Mouse (Mus musculus) neural tube, embryonic 11.5 days (tissue): ENCODE measurements around the gene Irf9. TPM values are rescaled to one million over a fixed set of nuclear protein-coding genes. Genes with fewer than 3 reads are reported as not detected.
A peak's percentile ranks its signal among the peaks of the same experiment; 100 is the strongest.

Experiments used
- ATAC-seq: fragments of 200-750 bp; cut with Nextera tagmentation; 2 replicates; pipeline ENCODE4 v1.8.0; 2017; ENCODE audit warnings: moderate number of reproducible peaks, mild to moderate bottlenecking, moderate TSS enrichment, moderate library complexity; ENCODE audit not compliant: insufficient read depth, low FRiP score, low TSS enrichment
- DNase-seq: peaks from one replicate; pipeline ENCODE4 v3.0.0-alpha.2; 2015; ENCODE audit warnings: low spot score
- H3K27ac ChIP-seq: fragments of 300-500 bp; sonication (generic); 2 replicates; pipeline ENCODE4 v1.5.1; 2014; ENCODE audit warnings: low read depth, mild to moderate bottlenecking, low read length
- H3K27me3 ChIP-seq: fragments of 300-500 bp; sonication (generic); 2 replicates; pipeline ENCODE4 v1.6.1; 2014; ENCODE audit warnings: mild to moderate bottlenecking, low read length, mixed read lengths; ENCODE audit not compliant: control insufficient read depth, insufficient read depth
- H3K36me3 ChIP-seq: fragments of 300-500 bp; sonication (generic); 2 replicates; pipeline ENCODE4 v1.6.1; 2014; ENCODE audit warnings: mild to moderate bottlenecking, low read length, moderate library complexity, mixed read lengths; ENCODE audit not compliant: control insufficient read depth, insufficient read depth
- H3K4me1 ChIP-seq: fragments of 300-500 bp; sonication (generic); 2 replicates; pipeline ENCODE4 v1.6.1; 2014; ENCODE audit warnings: low read length, mixed read lengths; ENCODE audit not compliant: control insufficient read depth, insufficient read depth
- H3K4me2 ChIP-seq: fragments of 300-500 bp; sonication (generic); 2 replicates; pipeline ENCODE4 v1.6.1; 2014; ENCODE audit warnings: low read depth, mild to moderate bottlenecking, moderate library complexity
- H3K4me3 ChIP-seq: fragments of 300-500 bp; sonication (generic); 2 replicates; pipeline ENCODE4 v1.5.1; 2014; ENCODE audit warnings: low read depth, low read length
- H3K9ac ChIP-seq: fragments of 300-500 bp; sonication (generic); 2 replicates; pipeline ENCODE4 v1.6.1; 2014; ENCODE audit warnings: mild to moderate bottlenecking, low read length
- H3K9me3 ChIP-seq: fragments of 300-500 bp; sonication (generic); 2 replicates; pipeline ENCODE4 v1.6.1; 2016; ENCODE audit warnings: low read length; ENCODE audit not compliant: control insufficient read depth
- WGBS: fragments of 180-500 bp; shearing (Covaris S2); extraction: QIAGEN DNeasy Blood & Tissue Kit; methylation state at CpG from one replicate; pipeline ENCODE4 v1.1.7; 2014; 5-methylcytosine and 5-hydroxymethylcytosine counted together
- polyA plus RNA-seq: library from polyadenylated mRNA; unstranded; fragments of >200 nt; fragmentation: Nextera tagmentation; extraction: Ambion mirVana; gene quantifications from 2 replicates; pipeline ENCODE4 v1.2.1, GENCODE M21; 2014

The Irf9 gene
- polyA plus RNA-seq: 5.7 and 5.9 TPM in 2 replicates

DNA sequence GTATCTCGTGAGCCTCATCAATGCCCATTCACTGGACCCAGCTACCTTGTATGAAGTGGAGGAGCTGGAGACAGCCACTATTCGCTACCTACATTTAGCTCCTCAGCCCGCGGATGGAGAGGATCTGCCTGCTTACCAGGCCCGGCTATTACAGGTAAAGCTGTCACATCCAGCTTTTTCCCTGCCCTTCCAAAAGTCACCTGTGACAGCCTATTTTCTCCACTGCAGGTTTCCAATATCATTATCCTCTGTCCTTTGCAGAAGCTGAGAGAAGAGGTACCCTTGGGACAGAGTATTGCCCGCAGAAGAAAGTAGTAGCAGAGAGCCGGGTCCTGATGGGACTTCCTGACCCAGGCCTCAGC is at the start of gene Irf9:
TSS of gene Irf9 (plus strand) at position 301 of the 362 bp plus-strand sequence.
- Histone ChIP-seq H3K4me3 (no peak within 1 kb of the TSS), H3K27me3 (no peaks in the 10 kb centered on the region), H3K36me3 (peaks cover 18% of the 10 kb centered on the region)

DNA sequence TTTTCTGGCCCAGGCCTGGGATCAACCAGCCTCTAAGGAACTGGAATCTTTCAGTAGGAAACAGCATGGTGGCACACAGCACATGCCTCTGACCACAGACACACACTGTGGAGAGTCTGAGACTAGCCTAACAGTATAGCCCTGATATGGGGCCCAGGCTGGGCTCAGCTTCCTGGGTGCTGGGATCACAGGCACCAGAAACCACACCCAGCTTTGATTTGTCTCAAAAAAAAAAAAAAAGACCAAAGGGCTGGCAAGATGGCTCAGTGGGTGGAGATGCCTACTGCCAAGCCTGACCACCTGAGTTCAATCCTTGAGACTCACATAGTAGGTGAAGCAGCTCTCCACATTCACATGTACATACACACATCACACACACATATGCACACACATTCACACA is 48.7 kb upstream of the Irf9 start:
- Histone ChIP-seq H3K27me3 (no peaks in the 10 kb centered on the region), H3K9ac (no peak overlapping the region), H3K4me1 (no peaks in the 10 kb centered on the region), H3K9me3 (no peaks in the 10 kb centered on the region), H3K36me3 (no peaks in the 10 kb centered on the region), H3K4me3 (no peak overlapping the region), H3K27ac (no peak overlapping the region), H3K4me2 (no peak overlapping the region)
- DNase-seq: no peak
- ATAC-seq: no peak

More for the DNA sequence above, at the start of gene Irf9:
- Histone ChIP-seq H3K27ac (no peak within 1 kb of the TSS), H3K4me1 (no peaks in the 10 kb centered on the region), H3K9me3 (no peaks in the 10 kb centered on the region), H3K9ac (no peak within 1 kb of the TSS), H3K4me2 (peak within 1 kb of the TSS; percentile 13; the same call in 1 of the 2 replicates)
- 87% methylated on average over 7 of the region's 7 CpGs for WGBS
- DNase-seq (no peak), ATAC-seq (no peak)

DNA sequence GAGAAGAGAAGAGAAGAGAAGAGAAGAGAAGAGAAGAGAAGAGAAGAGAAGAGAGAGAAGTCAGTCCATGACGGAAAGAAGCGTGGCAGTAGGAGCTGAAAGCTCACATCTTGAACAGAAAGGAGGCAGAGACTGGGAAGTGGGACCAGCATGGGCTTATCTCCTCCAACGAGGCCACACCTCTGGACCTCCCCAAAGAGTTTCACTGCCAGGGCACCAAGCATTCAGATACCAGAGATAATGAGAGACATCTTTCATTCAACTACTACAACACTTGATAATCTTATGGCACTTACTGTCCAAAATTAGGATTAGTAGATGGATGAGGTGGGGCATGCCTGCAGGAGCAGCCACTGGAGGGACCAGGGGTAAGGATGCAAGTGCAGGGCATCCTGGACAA is 47.6 kb upstream of the Irf9 start:
- no peak overlapping the region for H3K9ac ChIP-seq
- WGBS: 82% methylated on average over 3 of the region's 3 CpGs
- no peaks in the 10 kb centered on the region for H3K4me1 ChIP-seq

DNA sequence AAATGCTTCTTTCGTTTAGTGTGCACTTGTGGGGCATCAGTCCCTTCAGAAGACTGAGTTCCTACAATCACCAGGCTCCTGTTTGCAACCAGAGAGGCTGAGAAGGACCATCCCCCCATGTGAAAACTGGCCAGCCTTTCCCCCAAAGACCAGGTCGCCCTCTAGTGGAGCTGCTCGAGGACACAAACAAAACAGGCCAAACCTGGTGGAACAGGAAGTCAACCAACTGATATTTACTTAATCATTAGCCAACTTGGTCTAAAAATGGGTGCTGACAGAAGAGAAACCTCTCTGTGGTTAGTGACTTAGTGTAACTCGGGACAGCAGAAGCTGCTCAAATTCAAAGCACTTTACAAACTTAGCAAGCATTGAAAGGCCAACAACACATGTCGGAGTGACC is 46.4 kb upstream of the Irf9 start:
- no peak overlapping the region for H3K27ac ChIP-seq
- DNase-seq (peak; percentile 61), ATAC-seq (no peak)
- H3K9me3 ChIP-seq: no peaks in the 10 kb centered on the region
- no peak overlapping the region for H3K9ac ChIP-seq
- H3K4me2 ChIP-seq: no peak overlapping the region
- H3K4me1 ChIP-seq: peaks cover 5% of the 10 kb centered on the region; the same call in 1 of the 2 replicates
- H3K27me3 ChIP-seq: no peaks in the 10 kb centered on the region
- WGBS: 26% methylated on average over 5 of the region's 5 CpGs
- H3K36me3 ChIP-seq: no peaks in the 10 kb centered on the region
- H3K4me3 ChIP-seq: no peak overlapping the region

More for the DNA sequence above, 47.6 kb upstream of the Irf9 start:
- Histone ChIP-seq H3K27ac (no peak overlapping the region), H3K9me3 (no peaks in the 10 kb centered on the region), H3K36me3 (no peaks in the 10 kb centered on the region), H3K27me3 (no peaks in the 10 kb centered on the region), H3K4me2 (no peak overlapping the region), H3K4me3 (no peak overlapping the region)
- no peak for ATAC-seq
- DNase-seq: no peak

DNA sequence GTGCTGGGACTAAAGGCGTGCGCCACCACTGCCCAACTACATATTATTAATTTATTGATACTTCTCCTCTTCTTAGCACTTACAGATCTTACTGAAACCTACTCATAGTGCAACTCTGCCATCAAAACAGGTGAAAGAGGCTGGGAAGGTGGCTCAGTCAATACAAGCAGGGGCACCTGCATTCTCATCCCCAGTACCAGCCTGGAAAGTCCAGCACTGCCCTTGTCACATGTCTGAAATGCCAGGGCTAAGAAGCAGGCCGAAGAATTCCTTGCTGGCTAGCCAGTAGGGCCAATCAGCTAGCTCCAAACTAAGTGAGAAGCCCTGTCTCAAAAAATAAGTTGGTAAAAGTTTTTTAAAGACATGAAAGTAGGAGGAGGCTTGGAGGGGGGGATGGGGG is 45.8 kb upstream of the Irf9 start:
- no peak for ATAC-seq
- Histone ChIP-seq H3K9ac (no peak overlapping the region), H3K27me3 (no peaks in the 10 kb centered on the region), H3K4me2 (no peak overlapping the region), H3K9me3 (no peaks in the 10 kb centered on the region), H3K4me1 (peaks cover 5% of the 10 kb centered on the region; the same call in 1 of the 2 replicates), H3K4me3 (no peak overlapping the region), H3K27ac (no peak overlapping the region), H3K36me3 (no peaks in the 10 kb centered on the region)
- no peak for DNase-seq
- 93% methylated on average over 3 of the region's 3 CpGs for WGBS

DNA sequence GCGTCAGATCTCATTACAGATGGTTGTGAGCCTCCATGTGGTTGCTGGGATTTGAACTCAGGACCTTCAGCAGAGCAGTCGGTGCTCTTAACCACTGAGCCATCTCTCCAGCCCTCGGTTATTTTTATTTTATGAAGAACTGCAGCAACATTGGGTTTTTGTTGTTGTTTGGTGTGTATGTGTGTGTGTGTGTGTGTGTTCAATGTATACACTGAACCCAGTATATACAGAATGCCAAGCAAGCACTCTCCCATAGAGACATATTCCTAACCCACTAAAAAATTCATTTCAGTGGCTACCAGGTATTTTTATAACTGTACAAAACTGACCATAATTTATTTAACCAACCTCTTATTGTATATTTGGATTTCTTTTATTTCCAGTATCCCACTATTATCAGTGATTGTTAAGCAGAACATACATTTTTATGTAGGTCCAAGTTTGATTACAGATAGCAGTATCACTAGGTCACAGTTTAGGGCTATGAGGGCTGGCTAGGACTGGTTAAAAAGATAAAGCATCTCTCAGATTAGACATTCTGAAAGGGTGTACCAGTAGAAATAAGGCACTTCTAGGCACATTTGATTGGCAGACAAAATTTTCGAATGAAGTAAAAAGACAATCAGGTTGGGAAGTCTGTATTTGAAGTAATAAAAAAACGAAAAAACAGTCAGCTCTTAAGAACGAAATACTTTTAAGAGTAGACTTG is 44.5 kb upstream of the Irf9 start:
- DNase-seq (no peak), ATAC-seq (no peak)
- Histone ChIP-seq H3K4me2 (peak overlapping the region; percentile 47), H3K4me1 (peaks cover 5% of the 10 kb centered on the region; the same call in 1 of the 2 replicates), H3K9me3 (no peaks in the 10 kb centered on the region), H3K27me3 (no peaks in the 10 kb centered on the region), H3K4me3 (peak overlapping the region; percentile 42; the same call in 1 of the 2 replicates), H3K9ac (no peak overlapping the region), H3K27ac (no peak overlapping the region), H3K36me3 (no peaks in the 10 kb centered on the region)
- 59% methylated on average over 6 of the region's 6 CpGs for WGBS

DNA sequence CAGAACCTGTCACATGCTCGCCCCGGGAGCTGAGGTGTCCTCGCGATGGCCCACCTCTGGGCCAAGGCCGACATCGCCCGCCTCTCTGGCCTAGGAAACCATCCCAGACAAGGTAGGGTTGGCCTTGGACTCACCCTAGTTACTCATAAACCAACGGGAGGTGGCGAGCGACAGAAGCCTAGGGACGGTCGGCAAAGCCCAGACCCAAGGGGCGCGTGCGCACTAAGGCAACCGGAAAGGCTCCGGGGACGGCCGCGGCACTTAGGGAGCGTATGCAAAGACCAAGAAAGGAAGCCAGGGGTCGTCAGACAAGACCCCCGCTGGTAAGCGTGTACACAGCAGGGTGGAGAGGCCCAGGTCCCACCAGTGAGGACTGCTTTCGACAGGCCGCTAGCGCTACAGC is 43.6 kb upstream of the Irf9 start, which contains the start of gene Dcaf11:
TSS of gene Dcaf11 (plus strand) at position 208 of the 403 bp plus-strand sequence.
- Histone ChIP-seq H3K4me1 (peaks cover 5% of the 10 kb centered on the region; the same call in 1 of the 2 replicates), H3K4me3 (peak within 1 kb of the TSS; percentile 42), H3K9me3 (no peaks in the 10 kb centered on the region), H3K36me3 (peaks cover under 1% of the 10 kb centered on the region; the same call in 1 of the 2 replicates), H3K9ac (peak within 1 kb of the TSS; percentile 55), H3K4me2 (peak within 1 kb of the TSS; percentile 84), H3K27ac (peak within 1 kb of the TSS; percentile 89), H3K27me3 (no peaks in the 10 kb centered on the region)
- DNase-seq (peak; percentile 94), ATAC-seq (peak; percentile 84)
- WGBS: under 1% methylated on average over 27 of the region's 27 CpGs

DNA sequence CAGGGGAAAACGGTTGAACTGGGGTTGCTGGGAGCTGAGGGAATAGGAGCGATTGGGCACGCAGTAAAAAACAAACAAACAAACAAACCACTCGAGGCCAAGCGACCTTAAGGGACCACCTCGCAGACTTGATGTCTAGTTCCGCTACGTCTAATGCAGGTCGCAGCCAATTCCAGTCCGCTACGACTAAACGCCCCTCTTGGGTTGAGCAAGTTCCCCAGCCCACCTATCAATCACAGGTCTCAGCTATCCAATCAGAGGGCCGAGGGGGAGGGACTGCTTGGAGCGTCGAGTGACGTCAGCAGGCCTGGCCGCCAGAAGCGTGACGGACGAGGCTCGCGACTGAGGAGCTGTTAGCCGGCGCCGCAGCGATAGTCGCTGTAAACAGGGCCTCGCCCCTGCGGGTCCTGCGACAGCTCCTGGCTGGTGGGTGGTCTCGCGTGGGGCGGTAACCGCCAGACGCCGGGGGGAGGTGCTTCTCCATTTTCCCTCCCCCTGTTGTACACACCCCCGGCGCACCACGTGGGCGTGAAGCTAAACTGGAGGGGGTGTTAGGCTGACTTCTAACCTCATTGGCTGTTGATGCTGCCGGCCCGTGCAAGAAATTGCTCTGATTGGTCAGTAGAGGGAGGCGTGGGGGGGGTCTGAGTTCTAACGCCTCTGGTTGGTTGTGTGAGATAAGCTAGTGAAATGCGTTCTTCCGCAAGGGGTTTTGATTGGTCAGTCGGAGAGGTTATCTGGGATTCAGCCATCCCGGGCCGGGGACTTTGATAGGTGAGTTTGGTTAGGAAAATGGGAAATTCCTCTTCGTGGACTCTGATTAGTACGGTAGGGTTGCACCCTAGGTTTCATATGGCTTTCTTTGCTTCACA is 42.9 kb upstream of the Irf9 start, which contains the start of gene A730061H03Rik:
TSS of gene A730061H03Rik (minus strand) at position 205 of the 872 bp plus-strand sequence.
- peak within 1 kb of the TSS; percentile 42 for H3K4me3 ChIP-seq
- peak within 1 kb of the TSS; percentile 84 for H3K4me2 ChIP-seq
- H3K27ac ChIP-seq: peak within 1 kb of the TSS; percentile 89
- H3K9ac ChIP-seq: peak within 1 kb of the TSS; percentile 58
- DNase-seq (peak; percentile 97), ATAC-seq (peak; percentile 96)
- peaks cover 3% of the 10 kb centered on the region; the same call in 1 of the 2 replicates for H3K36me3 ChIP-seq
- H3K9me3 ChIP-seq: no peaks in the 10 kb centered on the region
- no peaks in the 10 kb centered on the region for H3K27me3 ChIP-seq
- WGBS: under 1% methylated on average over 51 of the region's 51 CpGs
- peaks cover 5% of the 10 kb centered on the region; the same call in 1 of the 2 replicates for H3K4me1 ChIP-seq
